Mouse (Mus musculus): Measurements from ENCODE around the gene Clcn6. TPM values are rescaled to one million over a fixed set of nuclear protein-coding genes. Genes with fewer than 3 reads are reported as not detected.
A peak's percentile ranks its signal among the peaks of the same experiment; 100 is the strongest.

Gene Clcn6
- polyA plus RNA-seq, 1 experiment from 2014 or later, result 4.2 TPM

- Histone ChIP-seq H3K9ac (ENCODE audit: low read depth, low read length) (no peak overlapping the region), H3K27ac (no peak overlapping the region; the same call in 1 of the 2 replicates), H3K27me3 (ENCODE audit: insufficient read depth, low read length) (no peaks in the 10 kb centered on the region), H3K4me1 (replicated peaks; ENCODE audit: insufficient read depth, low read length) (peaks cover 25% of the 10 kb centered on the region), H3K9me3 (replicated peaks; ENCODE audit: low read length) (no peaks in the 10 kb centered on the region), H3K4me3 (replicated peaks; ENCODE audit: low read depth, low read length) (no peak overlapping the region), H3K4me2 (ENCODE audit: low read length) (no peak overlapping the region), H3K36me3 (ENCODE audit: insufficient read depth, low read length) (peaks cover 17% of the 10 kb centered on the region)
- DNase-seq (ENCODE audit: low spot score), result peak; percentile 68
- 14% methylated on average over 8 of the region's 8 CpGs for WGBS
- TF ChIP-seq CTCF (IDR thresholded peaks at IDR 0.05; ENCODE audit: low read depth), result no peak
- no peak for ATAC-seq (replicated peaks; ENCODE audit: low FRiP score, low read depth)
These were observed 45.7 kb upstream of the Clcn6 start for GRCm38 (mm10) chr4:148084261-148084714.

GRCm38 (mm10) chr4:148083176-148083899 lies 44.7 kb upstream of the Clcn6 start:
- H3K9me3 ChIP-seq (replicated peaks; ENCODE audit: low read length), result no peaks in the 10 kb centered on the region
- no peaks in the 10 kb centered on the region for H3K27me3 ChIP-seq (ENCODE audit: insufficient read depth, low read length)
- no peak overlapping the region for H3K4me2 ChIP-seq (ENCODE audit: low read length)
- no peak overlapping the region for H3K9ac ChIP-seq (ENCODE audit: low read depth, low read length)
- DNase-seq (ENCODE audit: low spot score) (peak; percentile 49), ATAC-seq (replicated peaks; ENCODE audit: low FRiP score, low read depth) (no peak)
- H3K4me3 ChIP-seq (replicated peaks; ENCODE audit: low read depth, low read length), result no peak overlapping the region
- H3K27ac ChIP-seq, result peak overlapping the region; percentile 61
- peaks cover 17% of the 10 kb centered on the region for H3K36me3 ChIP-seq (ENCODE audit: insufficient read depth, low read length)
- TF ChIP-seq CTCF (IDR thresholded peaks at IDR 0.05; ENCODE audit: low read depth), result no peak
- H3K4me1 ChIP-seq (replicated peaks; ENCODE audit: insufficient read depth, low read length), result peaks cover 25% of the 10 kb centered on the region
- 48% methylated on average over 21 of the region's 21 CpGs for WGBS

GRCm38 (mm10) chr4:148082257-148083044 lies 43.8 kb upstream of the Clcn6 start:
- ATAC-seq (replicated peaks; ENCODE audit: low FRiP score, low read depth) (peak; percentile 14; the same call in 1 of the 2 replicates), DNase-seq (ENCODE audit: low spot score) (peak; percentile 75)
- 42% methylated on average over 12 of the region's 12 CpGs for WGBS
- Histone ChIP-seq H3K36me3 (ENCODE audit: insufficient read depth, low read length) (peaks cover 17% of the 10 kb centered on the region), H3K9me3 (replicated peaks; ENCODE audit: low read length) (no peaks in the 10 kb centered on the region), H3K27ac (peak overlapping the region; percentile 61; the same call in 1 of the 2 replicates), H3K4me1 (replicated peaks; ENCODE audit: insufficient read depth, low read length) (peaks cover 25% of the 10 kb centered on the region), H3K4me3 (replicated peaks; ENCODE audit: low read depth, low read length) (no peak overlapping the region), H3K27me3 (ENCODE audit: insufficient read depth, low read length) (no peaks in the 10 kb centered on the region), H3K9ac (ENCODE audit: low read depth, low read length) (no peak overlapping the region), H3K4me2 (ENCODE audit: low read length) (no peak overlapping the region)
- peak; percentile 75 for TF ChIP-seq CTCF (IDR thresholded peaks at IDR 0.05; ENCODE audit: low read depth)

GRCm38 (mm10) chr4:148081201-148081600 lies 42.6 kb upstream of the Clcn6 start:
- Histone ChIP-seq H3K27me3 (ENCODE audit: insufficient read depth, low read length) (no peaks in the 10 kb centered on the region), H3K27ac (no peak overlapping the region), H3K4me3 (replicated peaks; ENCODE audit: low read depth, low read length) (no peak overlapping the region), H3K9ac (ENCODE audit: low read depth, low read length) (no peak overlapping the region), H3K9me3 (replicated peaks; ENCODE audit: low read length) (no peaks in the 10 kb centered on the region), H3K4me2 (ENCODE audit: low read length) (no peak overlapping the region), H3K4me1 (replicated peaks; ENCODE audit: insufficient read depth, low read length) (peaks cover 17% of the 10 kb centered on the region), H3K36me3 (ENCODE audit: insufficient read depth, low read length) (peaks cover 17% of the 10 kb centered on the region)
- TF ChIP-seq CTCF (IDR thresholded peaks at IDR 0.05; ENCODE audit: low read depth), result no peak
- ATAC-seq (replicated peaks; ENCODE audit: low FRiP score, low read depth) (no peak), DNase-seq (ENCODE audit: low spot score) (no peak)
- WGBS, result 96% methylated on average over 10 of the region's 10 CpGs

DNA sequence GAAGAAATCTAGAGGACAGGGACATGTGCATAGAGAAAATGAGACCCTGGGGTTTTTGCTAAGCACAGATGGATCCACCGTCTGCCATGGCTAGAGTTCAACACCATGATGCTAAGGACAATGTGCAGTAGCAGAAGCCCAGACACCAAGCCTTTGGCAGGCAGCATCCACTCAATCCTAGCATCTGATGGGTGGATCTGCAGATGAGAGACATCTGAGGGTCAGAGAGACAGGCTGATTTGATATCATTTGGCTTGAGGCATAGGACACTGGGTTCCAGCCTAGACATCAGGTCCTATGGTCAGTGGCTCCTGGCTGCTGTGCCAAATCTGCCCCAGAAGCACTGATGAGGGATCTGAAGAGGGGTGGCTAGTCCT lies 42.0 kb upstream of the Clcn6 start:
- no peak overlapping the region for H3K4me2 ChIP-seq (ENCODE audit: low read length)
- H3K36me3 ChIP-seq (ENCODE audit: insufficient read depth, low read length), result peaks cover 17% of the 10 kb centered on the region
- H3K4me3 ChIP-seq (replicated peaks; ENCODE audit: low read depth, low read length), result no peak overlapping the region
- H3K9ac ChIP-seq (ENCODE audit: low read depth, low read length), result no peak overlapping the region
- ATAC-seq (replicated peaks; ENCODE audit: low FRiP score, low read depth), result no peak
- no peak overlapping the region for H3K27ac ChIP-seq
- no peak for DNase-seq (ENCODE audit: low spot score)
- no peaks in the 10 kb centered on the region for H3K9me3 ChIP-seq (replicated peaks; ENCODE audit: low read length)
- 88% methylated on average over 1 of the region's 1 CpGs for WGBS
- TF ChIP-seq CTCF (IDR thresholded peaks at IDR 0.05; ENCODE audit: low read depth), result no peak
- H3K4me1 ChIP-seq (replicated peaks; ENCODE audit: insufficient read depth, low read length), result peaks cover 17% of the 10 kb centered on the region
- no peaks in the 10 kb centered on the region for H3K27me3 ChIP-seq (ENCODE audit: insufficient read depth, low read length)

- TF ChIP-seq CTCF (IDR thresholded peaks at IDR 0.05; ENCODE audit: low read depth), result no peak
- WGBS, result 85% methylated on average over 8 of the region's 8 CpGs
These were observed 41.4 kb upstream of the Clcn6 start for GRCm38 (mm10) chr4:148079944-148080596.

More at GRCm38 (mm10) chr4:148079944-148080596, 41.4 kb upstream of the Clcn6 start:
- Histone ChIP-seq H3K4me2 (ENCODE audit: low read length) (no peak overlapping the region), H3K9me3 (replicated peaks; ENCODE audit: low read length) (no peaks in the 10 kb centered on the region), H3K36me3 (ENCODE audit: insufficient read depth, low read length) (peaks cover 17% of the 10 kb centered on the region), H3K27me3 (ENCODE audit: insufficient read depth, low read length) (no peaks in the 10 kb centered on the region), H3K9ac (ENCODE audit: low read depth, low read length) (no peak overlapping the region), H3K4me1 (replicated peaks; ENCODE audit: insufficient read depth, low read length) (peaks cover 17% of the 10 kb centered on the region), H3K4me3 (replicated peaks; ENCODE audit: low read depth, low read length) (no peak overlapping the region), H3K27ac (no peak overlapping the region)
- DNase-seq (ENCODE audit: low spot score), result no peak
- ATAC-seq (replicated peaks; ENCODE audit: low FRiP score, low read depth), result no peak
